Mouse (Mus musculus) adipose tissue, adult 10 weeks (tissue): ENCODE data around the gene Eps15l1. TPM values are rescaled to one million over a fixed set of nuclear protein-coding genes. Genes with fewer than 3 reads are reported as not detected.

ENCODE experiments used
- polyA plus RNA-seq: library from polyadenylated mRNA; stranded (reverse); fragments of 350-450 nt; fragmentation: Illumina TruSeq; extraction: RNeasy Lipid Tissue Mini Kit (QIAGEN cat#74804); gene quantifications from one replicate; pipeline ENCODE4 v1.2.3, GENCODE M21; 2014; ENCODE audit warnings: low read depth, low replicate concordance

The Eps15l1 gene
- polyA plus RNA-seq = 48.7 TPM

DNA sequence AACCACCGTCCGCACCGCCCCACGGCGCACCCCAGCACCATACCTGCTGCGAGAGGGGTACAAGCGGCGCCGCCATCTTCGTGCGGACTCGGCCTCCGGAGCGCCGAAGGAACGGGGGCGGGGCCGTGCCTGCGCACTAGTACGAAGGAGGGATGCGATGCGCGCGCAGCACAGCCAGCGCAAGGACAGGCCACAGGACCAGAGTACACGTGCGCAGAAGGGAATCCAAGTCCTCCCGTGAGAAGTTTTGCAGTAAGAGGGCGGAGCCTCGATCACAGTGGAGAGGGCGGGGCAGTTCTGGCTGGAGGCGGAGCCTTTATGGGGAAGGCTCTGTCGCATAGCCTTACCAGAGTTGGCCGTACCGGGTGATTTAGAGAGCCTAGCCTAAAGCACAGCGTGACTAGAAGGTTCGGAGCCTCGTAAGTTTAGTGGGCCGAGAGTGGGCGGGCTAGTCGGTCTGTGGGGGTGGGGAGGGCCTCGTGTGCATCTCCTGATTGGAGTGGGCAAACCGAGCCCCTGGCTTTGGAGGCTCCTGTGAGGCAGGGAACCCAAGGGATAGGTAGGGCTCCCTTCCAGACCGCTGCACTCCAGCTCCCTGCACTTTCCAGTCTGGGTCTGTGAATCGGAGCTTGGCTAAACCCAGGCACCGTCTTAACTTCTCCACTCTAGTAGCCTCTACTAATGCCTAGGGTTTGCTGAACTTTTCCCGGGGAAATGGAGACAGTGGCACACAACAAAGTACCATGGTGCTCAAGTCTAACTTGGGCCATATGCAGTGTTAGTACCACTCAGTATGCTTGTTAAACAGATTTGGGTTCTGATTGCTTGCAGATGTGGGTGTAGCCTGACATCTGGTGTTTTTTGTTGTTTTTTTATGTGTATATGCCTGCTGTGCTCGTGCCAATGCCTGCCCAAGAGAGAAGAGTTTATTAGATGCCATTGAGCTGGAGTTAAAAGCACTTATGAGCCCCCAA is at the start of gene Eps15l1:
TSS of gene Eps15l1 (minus strand) at position 99 of the 974 bp plus-strand sequence.

DNA sequence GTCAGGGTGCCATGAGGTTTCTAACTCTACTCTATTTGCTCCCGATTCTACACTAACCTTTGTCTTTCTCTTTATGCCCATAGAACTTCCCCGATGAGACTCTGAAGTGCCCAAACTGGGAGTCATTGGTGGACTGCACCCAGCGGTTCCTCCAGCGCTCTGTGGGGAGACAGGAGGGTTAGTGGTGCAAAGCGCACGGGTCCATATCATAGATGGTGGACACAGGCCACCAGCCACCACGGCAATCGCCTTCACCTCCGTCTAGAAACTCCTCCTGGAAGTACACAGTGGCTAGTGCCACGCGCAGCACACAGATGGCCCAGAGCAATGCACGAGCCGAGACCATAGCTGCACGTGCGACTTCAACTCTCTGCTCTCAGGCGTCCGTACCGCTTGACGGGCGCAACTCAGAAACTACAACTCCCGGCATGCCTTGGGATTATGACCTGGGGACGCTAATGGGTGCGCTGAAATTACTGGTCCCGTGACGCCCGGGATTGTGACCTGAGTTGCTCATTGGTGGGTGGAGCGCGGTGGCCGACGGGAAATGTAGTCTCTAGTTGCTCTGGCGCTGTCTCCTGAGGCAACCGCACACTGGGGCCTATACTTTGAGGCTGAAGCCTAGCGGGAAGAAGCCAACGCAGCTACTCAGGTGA is 22.2 kb upstream of the Eps15l1 start, which contains the start of the genes Calr3 and 1700030K09Rik:
TSS of gene Calr3 (minus strand) at position 533 of the 656 bp plus-strand sequence.
TSS of gene 1700030K09Rik (plus strand) at position 543 of the 656 bp plus-strand sequence.

DNA sequence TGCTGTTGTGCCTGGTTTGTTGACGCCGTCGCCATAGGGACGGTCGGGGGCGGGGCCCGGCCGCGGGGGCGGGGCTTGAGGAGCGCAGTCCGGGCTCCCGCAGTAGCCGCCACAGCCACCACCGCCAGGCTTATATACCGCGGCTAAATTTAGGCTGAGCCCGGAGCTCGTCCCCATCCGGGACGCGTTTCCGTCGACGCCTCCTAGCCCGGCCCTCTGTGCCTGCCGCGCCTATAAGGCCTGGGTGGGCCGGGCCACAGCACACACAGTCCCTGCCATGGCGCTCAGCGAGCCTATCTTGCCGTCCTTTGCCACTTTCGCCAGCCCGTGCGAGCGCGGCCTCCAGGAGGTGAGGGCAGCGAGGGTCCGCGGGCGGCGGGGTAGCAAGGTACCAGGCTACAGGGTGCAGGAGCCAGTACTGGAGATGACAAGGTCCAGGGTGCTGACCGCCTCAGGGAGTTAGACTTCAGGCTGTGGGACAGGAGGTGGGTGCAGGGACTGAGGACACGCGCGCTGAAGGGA is 102.4 kb downstream of the Eps15l1 start, which contains the start of gene Klf2:
TSS of gene Klf2 (plus strand) at position 233 of the 522 bp plus-strand sequence.

DNA sequence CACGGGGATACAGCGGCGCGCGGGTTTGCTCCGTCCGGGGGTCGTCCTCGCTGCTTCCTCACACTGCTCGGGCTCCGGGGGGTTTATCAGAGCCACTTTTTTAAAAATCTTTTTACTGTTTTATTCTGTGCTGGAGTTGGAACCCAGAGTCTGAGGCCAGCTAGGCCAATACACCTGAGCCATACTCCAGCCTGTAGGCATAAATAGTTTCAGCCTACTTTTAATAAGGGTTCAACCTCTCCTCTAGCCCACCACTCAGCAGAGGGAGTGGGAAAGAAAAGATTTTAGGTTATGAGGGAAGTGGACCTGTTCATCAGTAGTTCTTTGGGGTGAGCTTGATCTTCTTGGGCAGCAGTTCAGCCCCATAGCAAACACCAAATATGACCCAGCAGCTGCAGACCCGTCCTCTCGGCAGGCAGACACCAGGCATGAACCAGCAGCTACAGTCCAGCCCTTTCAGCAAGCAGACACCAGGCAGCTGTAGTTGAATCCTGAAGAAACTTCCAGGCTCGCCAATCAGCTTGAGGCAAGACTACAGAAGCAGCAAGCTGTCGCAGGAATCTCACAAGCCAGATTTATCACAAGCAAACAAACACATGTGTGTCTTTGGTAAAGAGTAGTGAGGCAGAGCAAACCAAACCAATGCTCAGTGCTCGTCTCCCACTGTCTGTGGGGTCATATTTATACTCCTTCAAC is 115.9 kb downstream of the Eps15l1 start, which contains the start of gene Gm10282:
TSS of gene Gm10282 (minus strand) at position 51 of the 696 bp plus-strand sequence.

Other genes starting within 250 kb of the Eps15l1 start
- 0.17 TPM for gene Hsh2d, start 231.8 kb downstream of the Eps15l1 start, polyA plus RNA-seq
- 0.47 TPM for gene Cib3, start 208.6 kb downstream of the Eps15l1 start, polyA plus RNA-seq
- gene Gm11034, start 207.8 kb downstream of the Eps15l1 start, polyA plus RNA-seq = not detected
- gene Fam32a, start 201.7 kb downstream of the Eps15l1 start, polyA plus RNA-seq = 55.7 TPM
- gene Ap1m1, start 181.4 kb downstream of the Eps15l1 start, polyA plus RNA-seq = 41.0 TPM
- 6.0 TPM for gene Gm10282, start 116.2 kb downstream of the Eps15l1 start, polyA plus RNA-seq
- 31.2 TPM for gene Klf2, start 102.4 kb downstream of the Eps15l1 start, polyA plus RNA-seq
- 5.5 TPM for gene Calr3, start 22.4 kb upstream of the Eps15l1 start, polyA plus RNA-seq
- 9.1 TPM for gene 1700030K09Rik, start 22.4 kb upstream of the Eps15l1 start, polyA plus RNA-seq
- gene Cherp, start 53.8 kb upstream of the Eps15l1 start, polyA plus RNA-seq = 32.8 TPM
- gene Slc35e1, start 71.2 kb upstream of the Eps15l1 start, polyA plus RNA-seq = 32.6 TPM
- 7.0 TPM for gene Med26, start 126.8 kb upstream of the Eps15l1 start, polyA plus RNA-seq
- gene Smim7, start 149.6 kb upstream of the Eps15l1 start, polyA plus RNA-seq = 84.6 TPM
- 7.0 TPM for gene Tmem38a, start 150.6 kb upstream of the Eps15l1 start, polyA plus RNA-seq
- 6.6 TPM for gene Nwd1, start 225.3 kb upstream of the Eps15l1 start, polyA plus RNA-seq